Mouse (Mus musculus) cerebellum, adult 11 months (tissue): ENCODE measurements at regions not wholly inside any gene's neighbourhood (a gene's known extent, or its start where the extent isn't known, plus 50 kb on each side); places are given as distances from the start of the nearest gene placed in this dataset.

Experiments used
- DNase-seq: peaks from one replicate; pipeline ENCODE4 v3.0.0; 2022

DNA sequence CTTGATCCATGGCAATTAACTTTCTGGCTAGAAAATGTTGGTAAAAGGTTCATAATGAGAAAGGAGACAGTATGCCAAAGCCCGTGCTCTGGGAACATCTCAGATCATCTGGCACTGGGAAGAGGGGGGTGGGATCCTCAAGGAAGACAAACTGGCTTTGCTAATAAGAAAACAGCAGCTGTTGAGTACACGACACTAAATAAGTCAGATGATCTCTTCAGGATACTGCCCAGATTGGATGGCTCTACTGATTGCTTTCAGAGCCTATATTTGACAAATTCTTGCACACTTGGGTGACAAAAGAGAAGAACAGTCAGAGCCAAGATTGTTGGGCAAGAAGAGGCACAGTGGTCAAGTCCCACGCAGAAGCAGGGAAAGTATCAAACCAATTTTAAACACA is 443.7 kb downstream of the Tns3 start:
- DNase-seq = no peak

DNA sequence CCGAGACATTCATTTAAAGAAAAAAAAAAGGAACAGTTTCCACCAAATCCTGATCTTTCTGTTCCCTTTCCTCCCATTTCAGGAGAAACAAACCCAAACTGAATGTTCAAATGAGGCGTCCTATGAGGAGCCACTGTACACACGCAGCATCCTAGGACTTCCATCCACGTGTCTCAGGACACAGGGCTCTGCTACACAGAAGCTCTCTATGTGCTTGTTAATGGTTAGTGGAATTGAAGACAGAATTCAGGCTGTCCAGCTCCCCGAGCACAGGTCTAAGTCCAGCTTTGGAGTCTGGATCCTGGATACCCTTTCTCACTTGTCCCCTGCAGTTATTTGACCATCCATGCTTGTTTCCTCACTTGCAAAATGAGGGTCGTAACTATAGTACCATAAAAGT is 444.4 kb downstream of the Tns3 start:
- DNase-seq = no peak

DNA sequence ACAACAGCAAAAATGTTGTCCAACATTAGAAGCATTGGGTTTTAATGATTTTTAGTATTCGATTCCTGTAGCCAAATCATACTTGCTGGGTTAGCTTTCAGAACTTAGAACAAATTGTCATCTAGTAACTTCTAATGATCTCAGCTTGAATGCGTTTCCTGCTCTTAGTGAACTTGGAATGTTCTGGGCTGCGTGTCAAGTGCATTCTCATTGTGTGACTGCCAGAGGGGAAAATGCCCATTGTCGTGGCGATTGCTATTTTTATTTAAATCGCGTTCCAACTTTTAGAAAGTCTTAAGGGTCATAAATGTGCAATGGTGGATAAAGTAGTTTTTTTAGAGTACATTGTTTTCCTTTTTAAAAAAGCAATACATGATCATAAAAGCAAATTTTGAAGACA is 448.7 kb downstream of the Tns3 start:
- no peak for DNase-seq

DNA sequence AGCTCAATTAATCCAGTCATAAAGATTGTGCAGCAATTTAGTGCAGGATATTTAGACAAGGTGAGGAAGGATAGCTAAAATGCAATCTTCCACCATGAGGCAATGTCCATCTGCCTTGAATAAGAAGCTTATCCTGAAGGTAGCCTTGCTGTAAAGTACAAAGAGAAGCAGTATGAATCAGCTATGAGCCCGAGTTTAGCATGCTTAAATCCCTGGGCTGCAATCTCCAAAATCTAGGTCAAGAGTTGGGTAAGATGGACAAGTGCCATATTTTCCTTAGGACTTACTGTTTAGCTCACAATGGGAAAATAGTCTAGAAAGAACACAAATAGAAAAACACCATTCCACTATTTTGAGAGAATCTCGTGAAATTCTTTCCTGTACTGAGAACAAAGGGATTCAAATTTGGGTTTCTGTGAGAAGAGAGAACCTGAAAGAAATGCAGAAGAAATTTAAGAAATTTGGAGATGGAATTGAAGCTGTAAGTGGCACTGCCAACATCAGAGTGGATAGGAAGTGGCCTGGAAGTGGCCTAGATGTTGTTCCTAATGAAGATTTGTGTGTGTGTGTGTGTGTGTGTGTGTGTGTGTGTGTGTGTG is 449.9 kb downstream of the Tns3 start:
- DNase-seq = no peak

DNA sequence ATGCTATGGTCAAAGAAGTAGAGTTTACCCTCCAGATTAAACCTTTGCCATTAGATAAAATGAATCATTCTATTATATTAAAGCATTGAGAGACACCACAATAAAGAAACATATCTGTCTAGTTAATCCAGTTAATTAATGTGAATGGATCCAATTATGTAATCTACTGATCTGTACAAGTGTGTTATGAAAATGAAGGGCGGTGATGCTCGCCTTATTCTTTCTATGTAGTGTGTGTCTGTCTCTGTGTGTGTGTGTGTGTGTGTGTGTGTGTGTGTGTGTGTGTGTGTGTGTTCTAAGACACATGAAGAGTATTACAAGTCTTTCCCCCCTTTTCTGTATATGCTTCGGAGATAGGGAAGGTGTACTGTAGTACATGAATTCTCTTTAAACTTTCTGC is 451.2 kb downstream of the Tns3 start:
- DNase-seq = no peak

DNA sequence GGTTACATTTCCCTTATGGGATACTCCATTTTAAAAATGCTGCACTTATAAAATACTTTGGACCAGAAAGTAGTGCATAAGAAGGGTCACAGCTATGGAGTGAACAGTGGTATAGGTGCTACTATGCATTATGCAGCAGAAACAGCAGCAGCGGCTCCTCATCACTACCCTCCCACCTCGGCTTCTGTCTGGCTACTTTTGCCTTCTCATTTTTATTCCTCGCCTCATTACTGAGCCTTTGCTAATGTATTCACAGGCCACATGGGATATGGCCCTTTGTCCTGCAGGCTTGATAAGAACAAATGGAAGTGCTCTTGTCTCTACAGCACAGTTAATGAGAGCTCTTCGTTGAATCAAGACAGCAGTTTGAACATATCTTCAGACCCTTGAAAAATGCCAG is 451.6 kb downstream of the Tns3 start:
- no peak for DNase-seq

DNA sequence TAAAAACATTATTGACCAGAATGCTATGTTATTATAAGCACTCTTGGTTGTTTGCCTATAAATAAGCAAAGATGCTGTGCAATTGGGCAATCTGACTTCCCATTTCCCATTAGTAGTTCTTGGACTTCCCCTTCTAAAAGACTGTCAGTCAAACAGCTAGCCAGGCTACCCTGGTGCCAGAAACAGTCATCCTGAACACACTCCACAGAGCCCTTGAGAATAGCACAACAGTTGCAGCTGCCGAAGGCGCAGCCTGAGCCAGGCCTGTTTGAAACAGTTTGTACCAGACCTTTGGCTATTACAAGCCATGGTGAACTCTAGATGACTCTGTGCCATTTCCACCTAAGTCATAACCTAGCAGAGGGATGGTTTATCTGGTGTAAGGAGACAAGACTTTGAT is 455.3 kb downstream of the Tns3 start:
- DNase-seq = no peak

DNA sequence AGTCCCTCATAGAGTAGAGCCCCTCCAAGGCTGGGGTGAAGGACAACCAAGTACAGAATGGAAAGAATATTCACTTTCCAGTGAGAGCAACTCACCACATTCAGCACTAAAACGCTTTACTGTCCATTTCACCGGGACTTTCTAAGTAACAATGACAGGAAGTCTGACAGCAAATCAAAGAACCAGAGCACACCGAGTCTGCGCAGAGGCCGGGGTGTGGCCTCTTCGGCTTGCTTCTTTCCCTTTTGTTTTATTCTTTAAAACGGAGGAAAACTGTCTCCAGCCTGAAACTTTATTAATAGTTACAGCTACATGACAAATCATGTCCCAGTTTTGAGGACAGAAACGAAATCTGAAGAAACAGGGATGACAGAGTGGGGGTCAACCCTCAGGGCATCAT is 465.0 kb downstream of the Tns3 start:
- no peak for DNase-seq
